Mouse (Mus musculus) CD4-positive helper T cell, adult 2 months (primary cell): ENCODE results near the gene Gm38100.

ENCODE experiments used
- DNase-seq: peaks from one replicate; pipeline ENCODE4 v3.0.0-alpha.2; 2012; ENCODE audit warnings: low read depth, missing footprints, low spot score

Gene Gm38100

GRCm38 (mm10) chr1:175920029-175920428 is at the start of gene Gm38100:
Gene Gm38100 (plus strand): TSS chr1:175920329.
- DNase-seq = no peak

- no peak for DNase-seq
Observed at GRCm38 (mm10) chr1:175870716-175871115, 49.4 kb upstream of the Gm38100 start.

GRCm38 (mm10) chr1:175872028-175872816 is 47.9 kb upstream of the Gm38100 start:
- DNase-seq = no peak

GRCm38 (mm10) chr1:175880453-175881296 is 39.5 kb upstream of the Gm38100 start, which contains the start of gene Exo1:
Gene Exo1 (plus strand): TSS chr1:175880581.
- peak; percentile 91 for DNase-seq

GRCm38 (mm10) chr1:175883398-175883797 is 36.7 kb upstream of the Gm38100 start:
- DNase-seq = no peak

- DNase-seq = no peak
Observed at GRCm38 (mm10) chr1:175893263-175893662, 26.9 kb upstream of the Gm38100 start.

- DNase-seq = no peak
Observed at GRCm38 (mm10) chr1:175893726-175894125, 26.4 kb upstream of the Gm38100 start.

- no peak for DNase-seq
Observed at GRCm38 (mm10) chr1:175911207-175911606, 8.9 kb upstream of the Gm38100 start.

GRCm38 (mm10) chr1:175912038-175912437 is 8.1 kb upstream of the Gm38100 start:
- no peak for DNase-seq

- DNase-seq = no peak
Observed at GRCm38 (mm10) chr1:175913728-175914303, 6.3 kb upstream of the Gm38100 start.

- DNase-seq = no peak
Observed at GRCm38 (mm10) chr1:175921091-175921490, 962 bp downstream of the Gm38100 start.

- peak; percentile 48 for DNase-seq
Observed at GRCm38 (mm10) chr1:175923848-175924787, 4.0 kb downstream of the Gm38100 start.

GRCm38 (mm10) chr1:175931391-175931790 is 11.3 kb downstream of the Gm38100 start:
- no peak for DNase-seq

- DNase-seq = peak; percentile 26
Observed at GRCm38 (mm10) chr1:175936282-175936737, 16.2 kb downstream of the Gm38100 start.

GRCm38 (mm10) chr1:175938731-175939130 is 18.6 kb downstream of the Gm38100 start:
- DNase-seq = no peak

GRCm38 (mm10) chr1:175943168-175943567 is 23.0 kb downstream of the Gm38100 start:
- DNase-seq = no peak

GRCm38 (mm10) chr1:175946718-175947315 is 26.7 kb downstream of the Gm38100 start:
- DNase-seq = no peak

GRCm38 (mm10) chr1:175950421-175950820 is 30.3 kb downstream of the Gm38100 start:
- no peak for DNase-seq

GRCm38 (mm10) chr1:175950851-175951250 is 30.7 kb downstream of the Gm38100 start:
- DNase-seq = no peak

GRCm38 (mm10) chr1:175961786-175962185 is 41.7 kb downstream of the Gm38100 start:
- DNase-seq = no peak
